Mouse (Mus musculus): ENCODE data around the gene Zfp973. TPM values are rescaled to one million over a fixed set of nuclear protein-coding genes. Genes with fewer than 3 reads are reported as not detected.
"Not testable (repeated sequence)": the region's sequence is repeated elsewhere in the genome, so short reads cannot be mapped to it uniquely, and the experiment has no call there.

The Zfp973 gene
- total RNA-seq (2017), result 6.9 and 18.6 TPM in 2 replicates

- ATAC-seq (replicated peaks in 1 of 2; ENCODE audit: insufficient read depth in 1 of 2, low FRiP score in 2 of 2, low TSS enrichment in 1 of 2, low read depth in 1 of 2, poor library complexity in 2 of 2, severe bottlenecking in 2 of 2), result not testable (repeated sequence)
Observed at GRCm38 (mm10) chr2:176670222-176670621, at the start of gene Zfp973. Gene Zfp973, plus strand, starts transcription at chr2:176670522.

GRCm38 (mm10) chr2:176636244-176636643 is 34.1 kb upstream of the Zfp973 start, which contains the start of gene Gm14308:
Gene Gm14308, minus strand, starts transcription at chr2:176636344.
- not testable (repeated sequence) for ATAC-seq (replicated peaks in 1 of 2; ENCODE audit: insufficient read depth in 1 of 2, low FRiP score in 2 of 2, low TSS enrichment in 1 of 2, low read depth in 1 of 2, poor library complexity in 2 of 2, severe bottlenecking in 2 of 2)

- ATAC-seq (replicated peaks in 1 of 2; ENCODE audit: insufficient read depth in 1 of 2, low FRiP score in 2 of 2, low TSS enrichment in 1 of 2, low read depth in 1 of 2, poor library complexity in 2 of 2, severe bottlenecking in 2 of 2), result not testable (repeated sequence)
Observed at GRCm38 (mm10) chr2:176708051-176708450, 37.7 kb downstream of the Zfp973 start, which contains the start of gene Gm14305. Gene Gm14305, plus strand, starts transcription at chr2:176708328.

Other genes with a start within 250 kb of the Zfp973 start
- 12.4 TPM in 1 of 2 replicates, not detected in the other for gene Gm14435, start 246.9 kb upstream of the Zfp973 start, total RNA-seq (2017)
- 14.1 TPM in 1 of 2 replicates, not detected in the other for gene Gm14434, start 183.7 kb upstream of the Zfp973 start, total RNA-seq (2017)
- not detected in 2 replicates for gene Zfp967, start 149.5 kb upstream of the Zfp973 start, total RNA-seq (2017)
- gene Gm14308, start 34.2 kb upstream of the Zfp973 start, total RNA-seq (2017), result 10.1 TPM in 1 of 2 replicates, not detected in the other
- gene Gm14305, start 37.8 kb downstream of the Zfp973 start, total RNA-seq (2017), result 16.3 and 24.4 TPM in 2 replicates
- 1.5 and 10.6 TPM in 2 replicates for gene Gm14295, start 128.1 kb downstream of the Zfp973 start, total RNA-seq (2017)
- not detected in 2 replicates for gene Gm14408, start 160.6 kb downstream of the Zfp973 start, total RNA-seq (2017)